Mouse (Mus musculus): ENCODE results near the gene Slc38a6.

The Slc38a6 gene

DNA sequence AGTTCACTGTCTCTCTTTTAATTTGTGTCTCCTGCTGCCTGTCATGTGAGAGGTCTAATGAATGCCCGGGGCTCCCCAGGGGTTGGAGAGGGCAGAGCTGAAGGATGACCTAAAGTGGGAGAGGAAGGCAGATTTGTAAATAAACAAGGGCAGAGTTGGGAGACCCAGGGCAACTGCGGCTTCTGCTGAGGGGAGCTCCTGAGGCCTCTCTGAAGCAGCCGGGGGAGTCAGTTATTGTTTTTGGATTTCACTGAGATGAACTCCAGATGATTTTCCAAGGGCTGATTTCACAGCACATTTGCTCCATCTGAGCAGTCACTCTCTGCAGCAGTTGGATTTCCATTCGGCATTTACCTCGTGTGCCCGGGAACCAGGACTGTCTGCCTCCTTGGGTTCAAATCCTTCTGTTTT lies 107.3 kb downstream of the Slc38a6 start:
- DNase-seq (ENCODE audit: low read depth), result no peak

DNA sequence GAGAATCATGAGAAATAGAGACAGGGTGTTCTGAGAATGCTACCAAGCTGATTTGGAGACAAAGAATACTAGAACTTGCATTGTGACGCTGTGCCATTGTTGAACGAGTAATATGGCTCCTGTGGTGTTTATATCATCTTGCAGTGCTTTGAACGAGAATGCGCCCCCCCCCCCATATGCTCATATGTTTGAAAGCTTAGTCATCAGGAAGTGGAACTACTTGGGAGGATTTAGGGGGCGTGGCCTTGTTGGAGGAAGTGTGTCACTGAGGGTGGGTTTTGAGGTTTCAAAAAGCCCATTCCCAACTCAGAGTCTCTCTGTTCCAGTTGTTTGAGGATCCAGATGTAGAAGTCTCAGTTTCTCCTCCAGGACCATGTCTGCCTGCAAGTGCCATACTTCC lies 108.0 kb downstream of the Slc38a6 start:
- DNase-seq (ENCODE audit: low read depth), result no peak

DNA sequence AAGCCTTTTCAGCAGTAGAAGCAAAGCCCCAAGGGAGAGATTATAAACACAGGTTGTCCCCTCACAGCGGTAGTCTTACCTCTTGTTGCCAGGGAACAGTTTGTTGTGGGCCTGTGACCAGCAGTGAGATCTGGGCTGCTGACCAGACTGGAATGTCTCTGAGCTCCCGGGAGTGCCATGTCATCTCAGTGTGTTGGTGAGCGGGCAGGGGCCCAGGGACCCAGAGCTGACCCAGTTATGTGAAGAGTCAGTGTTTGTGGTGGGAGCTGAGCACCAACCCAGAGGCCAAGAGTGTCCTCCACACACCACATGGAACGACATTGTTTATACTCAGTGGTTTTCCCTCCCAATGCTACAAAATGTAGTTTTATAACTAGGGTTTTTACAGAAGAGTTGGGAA lies 112.8 kb downstream of the Slc38a6 start:
- DNase-seq (ENCODE audit: low read depth), result no peak

DNA sequence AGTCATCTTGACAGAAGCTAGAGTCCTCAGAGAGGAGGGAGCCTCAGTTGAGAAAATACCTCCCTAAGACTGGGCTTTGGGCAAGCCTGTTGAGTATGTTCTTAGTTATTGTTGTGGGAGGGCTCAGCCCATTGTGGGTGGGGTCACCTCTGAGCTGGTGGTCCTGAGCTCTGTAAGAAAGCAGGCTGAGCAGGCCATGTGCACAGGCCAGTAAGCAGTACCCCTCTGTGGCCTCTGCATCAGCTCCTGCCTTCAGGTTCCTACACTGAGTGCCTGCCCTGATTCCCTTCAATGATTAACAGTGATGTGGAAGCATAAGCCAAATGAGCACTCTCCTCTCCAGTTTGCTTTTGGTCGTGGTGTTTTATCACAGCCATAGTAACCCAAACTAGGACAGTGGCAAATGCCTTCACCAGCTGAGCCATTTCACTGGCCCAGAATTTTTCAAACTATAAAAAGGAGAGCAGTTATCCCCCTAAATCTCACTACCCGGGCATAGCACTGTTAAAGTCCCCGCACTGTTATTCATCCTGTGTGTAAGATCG lies 114.0 kb downstream of the Slc38a6 start:
- no peak for DNase-seq (ENCODE audit: low read depth)

DNA sequence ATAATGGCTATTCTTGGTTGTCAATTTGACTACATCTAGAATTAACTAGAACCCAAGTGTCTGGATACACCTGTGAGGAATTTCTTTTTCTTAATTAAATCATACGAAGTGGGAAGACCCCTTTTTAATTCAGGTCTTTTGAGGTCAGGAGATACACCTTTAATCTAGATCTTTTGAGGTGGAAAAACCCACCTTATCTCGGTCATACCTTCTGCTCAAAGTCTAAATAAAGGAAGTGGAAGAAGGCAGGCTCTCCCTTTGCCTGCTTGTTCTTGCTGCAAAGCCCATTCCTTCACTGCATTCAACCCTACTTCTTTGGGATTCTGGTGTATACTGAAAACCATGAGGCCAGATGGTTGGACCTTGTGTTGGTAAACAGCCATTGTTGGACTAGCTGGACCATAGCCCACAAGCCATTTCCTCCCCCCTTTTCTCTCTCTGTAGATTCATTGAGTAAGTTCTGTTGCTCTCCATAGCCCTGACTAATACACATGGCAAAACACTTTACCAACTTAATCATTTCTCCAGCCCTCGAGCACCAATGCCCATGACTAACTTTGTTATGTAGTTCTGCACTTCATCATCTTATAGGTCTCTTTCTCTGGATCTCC lies 115.0 kb downstream of the Slc38a6 start:
- DNase-seq (ENCODE audit: low read depth), result no peak

DNA sequence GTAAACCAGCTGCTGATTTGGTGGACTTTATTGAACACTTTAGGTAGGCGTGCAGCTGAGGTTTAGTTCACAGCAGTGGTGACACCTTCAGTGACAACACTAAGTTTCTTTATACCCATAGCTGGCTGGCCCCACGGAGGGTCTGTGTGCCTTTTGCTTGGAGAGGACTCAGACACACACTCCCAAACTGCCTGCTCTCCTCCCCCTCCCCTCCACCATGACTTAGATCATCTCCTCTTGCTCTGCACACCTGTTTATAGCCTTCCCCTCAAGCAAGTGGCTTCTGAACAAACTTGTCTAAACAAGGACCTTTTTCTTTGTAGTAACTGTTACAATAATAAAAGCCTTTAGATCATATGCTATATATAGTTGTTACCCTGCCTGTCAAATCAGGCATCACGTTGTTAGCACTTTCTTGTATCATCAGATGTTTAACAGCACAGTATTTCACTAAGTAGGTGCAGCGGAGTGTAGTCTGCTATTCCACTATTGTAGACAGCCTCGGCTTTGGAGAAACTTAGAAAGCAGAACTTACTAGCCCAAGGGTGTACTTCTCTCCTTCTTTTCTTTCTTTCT lies 115.6 kb downstream of the Slc38a6 start:
- DNase-seq (ENCODE audit: low read depth), result no peak

DNA sequence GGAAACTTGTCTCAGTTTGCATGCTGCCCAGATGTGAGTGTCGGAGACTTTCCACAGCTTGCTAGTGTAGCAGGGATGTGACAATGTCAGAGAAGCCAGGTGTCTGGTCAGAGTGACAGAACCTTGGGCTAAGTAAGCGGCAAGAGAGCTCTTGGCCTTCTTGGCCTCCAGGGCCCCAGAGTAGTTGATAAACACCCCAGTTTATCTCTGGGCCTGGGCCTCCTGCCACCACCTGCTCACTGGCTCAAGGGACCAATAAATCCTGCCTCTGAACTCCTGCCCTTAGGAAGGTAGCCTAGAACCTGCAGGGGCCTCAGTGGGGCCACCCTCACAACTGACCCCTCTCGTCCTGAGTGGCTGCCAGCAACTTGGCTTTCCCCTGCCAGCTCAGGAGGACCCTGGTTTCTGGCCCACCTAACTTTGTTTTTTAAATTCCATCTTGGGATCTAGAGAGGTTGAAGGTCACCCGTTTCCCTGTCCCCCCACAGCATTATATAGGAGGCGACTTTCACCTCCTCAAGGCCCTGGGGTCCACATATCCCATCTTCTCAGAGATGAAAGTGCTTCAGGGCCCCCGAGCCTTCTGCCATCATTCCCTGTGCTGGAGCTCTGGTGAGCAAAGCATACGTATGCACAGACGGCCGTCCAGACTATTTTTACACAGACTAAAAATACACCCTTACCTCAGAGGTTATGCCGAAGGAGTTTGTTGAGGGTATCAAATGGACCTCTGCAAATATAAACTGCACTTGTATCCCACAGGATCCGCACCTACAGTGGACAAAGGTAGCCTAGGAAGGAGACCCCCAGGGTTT lies 116.5 kb downstream of the Slc38a6 start:
- DNase-seq (ENCODE audit: low read depth), result no peak

Measured in c-Kit-positive CD71-positive TER-119-negative erythroid progenitor cells, embryonic 14.5 days (primary cell).